Mouse (Mus musculus) kidney, embryonic 14.5 days (tissue): Measurements from ENCODE around the gene Mmp11. TPM values are rescaled to one million over a fixed set of nuclear protein-coding genes. Genes with fewer than 3 reads are reported as not detected.

Experiments
- ATAC-seq: fragments of 200-750 bp; cut with Nextera tagmentation; 2 replicates; pipeline ENCODE4 v1.8.0; 2017; ENCODE audit warnings: moderate number of reproducible peaks, mild to moderate bottlenecking, moderate TSS enrichment, moderate library complexity; ENCODE audit not compliant: low FRiP score, low TSS enrichment
- H3K27ac ChIP-seq: fragments of 300-500 bp; sonication (generic); 2 replicates; pipeline ENCODE4 v1.5.1; 2014; ENCODE audit warnings: low read depth, mild to moderate bottlenecking, low read length, moderate library complexity, mixed read lengths
- H3K27me3 ChIP-seq: fragments of 300-500 bp; sonication (generic); 2 replicates; pipeline ENCODE4 v1.6.1; 2014; ENCODE audit warnings: mild to moderate bottlenecking, low read length; ENCODE audit not compliant: control insufficient read depth, insufficient read depth
- H3K36me3 ChIP-seq: fragments of 300-500 bp; sonication (generic); 2 replicates; pipeline ENCODE4 v1.6.1; 2014; ENCODE audit warnings: low read length, mixed read lengths; ENCODE audit not compliant: control insufficient read depth, insufficient read depth
- H3K4me1 ChIP-seq: fragments of 300-500 bp; sonication (generic); 2 replicates; pipeline ENCODE4 v1.6.1; 2014; ENCODE audit warnings: low read length, mixed read lengths; ENCODE audit not compliant: control insufficient read depth, insufficient read depth
- H3K4me2 ChIP-seq: fragments of 300-500 bp; sonication (generic); replicated peaks from 2 replicates; pipeline ENCODE4 v1.6.1; 2014; ENCODE audit warnings: low read depth, mild to moderate bottlenecking, low read length
- H3K4me3 ChIP-seq: fragments of 300-500 bp; sonication (generic); 2 replicates; pipeline ENCODE4 v1.5.1; 2014; ENCODE audit warnings: mild to moderate bottlenecking, low read length
- H3K9ac ChIP-seq: fragments of 300-500 bp; sonication (generic); 2 replicates; pipeline ENCODE4 v1.6.1; 2014; ENCODE audit warnings: low read depth, mild to moderate bottlenecking, low read length, moderate library complexity
- H3K9me3 ChIP-seq: fragments of 300-500 bp; sonication (generic); 2 replicates; pipeline ENCODE4 v1.6.1; 2016; ENCODE audit warnings: low read length; ENCODE audit not compliant: control insufficient read depth
- WGBS: fragments of 180-500 bp; shearing (Covaris S2); extraction: QIAGEN DNeasy Blood & Tissue Kit; methylation state at CpG from one replicate; pipeline ENCODE4 v1.1.7; 2014; 5-methylcytosine and 5-hydroxymethylcytosine counted together
- polyA plus RNA-seq: library from polyadenylated mRNA; unstranded; fragments of >200 nt; fragmentation: Nextera tagmentation; extraction: Ambion mirVana; gene quantifications from 2 replicates; pipeline ENCODE4 v1.2.1, GENCODE M21; 2014

The Mmp11 gene
- polyA plus RNA-seq, 1 experiment from 2014 or later = 53.9 TPM

DNA sequence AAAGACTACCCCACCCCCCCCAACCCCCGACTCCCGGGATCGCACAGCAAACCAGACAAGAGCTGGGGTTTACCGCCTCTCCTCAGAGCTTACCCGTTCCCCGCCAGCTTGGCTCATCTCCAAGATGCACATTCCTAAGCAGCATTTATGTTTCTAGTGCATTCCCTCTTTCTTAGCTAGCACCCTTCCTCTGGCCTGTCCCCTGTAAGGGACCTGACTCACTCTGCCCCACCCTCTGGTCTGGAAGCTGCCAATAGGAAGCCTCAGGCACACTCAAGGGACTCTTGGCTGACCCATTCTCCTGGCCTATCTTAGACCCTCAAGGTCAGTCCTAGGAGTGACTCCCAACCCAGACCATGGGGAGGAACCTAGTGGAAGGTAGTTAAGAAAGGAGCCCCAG lies 6.0 kb downstream of the Mmp11 start:
- Histone ChIP-seq H3K36me3 (peaks cover 13% of the 10 kb centered on the region; the same call in 1 of the 2 replicates), H3K27me3 (no peaks in the 10 kb centered on the region), H3K9ac (no peak overlapping the region), H3K9me3 (no peaks in the 10 kb centered on the region), H3K4me1 (peaks cover 23% of the 10 kb centered on the region), H3K27ac (no peak overlapping the region), H3K4me2 (peak overlapping the region; percentile 22; the same call in 1 of the 2 replicates), H3K4me3 (no peak overlapping the region)
- no peak; the same call in 1 of the 2 replicates for ATAC-seq
- 35% methylated on average over 6 of the region's 6 CpGs for WGBS

DNA sequence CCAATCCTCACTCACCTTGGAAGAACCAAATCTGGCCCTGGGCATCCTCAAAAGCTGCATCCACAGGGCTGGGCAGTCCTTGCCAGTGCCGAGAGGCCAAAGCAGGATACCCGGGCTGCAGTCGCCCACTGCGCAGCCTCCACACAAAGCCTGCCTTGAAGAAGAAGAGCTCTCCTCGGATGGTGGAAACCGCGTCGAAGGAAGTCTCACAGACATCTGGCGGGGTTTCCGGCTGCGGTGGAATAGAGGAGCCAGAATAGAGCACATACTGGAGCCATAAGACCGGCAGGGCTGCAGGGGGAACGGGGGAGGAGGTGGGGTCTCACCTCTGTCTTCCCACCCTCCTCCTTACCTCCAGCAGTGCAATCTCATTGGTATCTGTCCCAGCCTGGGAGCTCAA lies 9.9 kb downstream of the Mmp11 start:
- H3K36me3 ChIP-seq = peaks cover 31% of the 10 kb centered on the region; the same call in 1 of the 2 replicates
- peaks cover 18% of the 10 kb centered on the region for H3K4me1 ChIP-seq
- no peaks in the 10 kb centered on the region for H3K9me3 ChIP-seq
- H3K9ac ChIP-seq = no peak overlapping the region
- no peak overlapping the region for H3K4me2 ChIP-seq
- no peaks in the 10 kb centered on the region for H3K27me3 ChIP-seq
- 74% methylated on average over 13 of the region's 13 CpGs for WGBS
- no peak overlapping the region for H3K4me3 ChIP-seq
- H3K27ac ChIP-seq = no peak overlapping the region
- no peak for ATAC-seq

DNA sequence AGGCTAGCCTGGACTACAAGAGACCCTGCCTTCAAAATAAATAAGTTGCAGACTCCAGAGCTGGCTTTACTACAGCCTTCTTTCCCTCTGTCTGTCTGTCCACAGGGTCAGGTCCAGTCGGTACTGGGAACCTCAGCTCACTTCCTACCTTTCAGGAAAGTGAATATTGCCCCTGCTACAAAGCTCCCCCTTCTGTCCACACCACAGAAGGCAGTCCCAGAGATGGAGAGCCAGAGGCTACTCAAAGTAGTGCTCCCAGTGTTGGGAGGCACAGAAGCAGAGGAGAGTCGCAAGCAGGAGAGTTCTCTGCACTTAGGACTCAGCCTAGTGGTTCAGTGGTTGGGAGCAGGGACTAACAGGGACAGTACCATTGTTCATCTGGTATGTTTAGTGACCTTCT lies 12.0 kb downstream of the Mmp11 start:
- H3K36me3 ChIP-seq = peaks cover 32% of the 10 kb centered on the region; the same call in 1 of the 2 replicates
- peaks cover 12% of the 10 kb centered on the region for H3K4me1 ChIP-seq
- WGBS = 59% methylated on average over 2 of the region's 2 CpGs
- no peak overlapping the region for H3K4me2 ChIP-seq
- ATAC-seq = no peak
- H3K27me3 ChIP-seq = no peaks in the 10 kb centered on the region
- H3K27ac ChIP-seq = no peak overlapping the region
- no peaks in the 10 kb centered on the region for H3K9me3 ChIP-seq
- no peak overlapping the region for H3K4me3 ChIP-seq
- no peak overlapping the region for H3K9ac ChIP-seq

DNA sequence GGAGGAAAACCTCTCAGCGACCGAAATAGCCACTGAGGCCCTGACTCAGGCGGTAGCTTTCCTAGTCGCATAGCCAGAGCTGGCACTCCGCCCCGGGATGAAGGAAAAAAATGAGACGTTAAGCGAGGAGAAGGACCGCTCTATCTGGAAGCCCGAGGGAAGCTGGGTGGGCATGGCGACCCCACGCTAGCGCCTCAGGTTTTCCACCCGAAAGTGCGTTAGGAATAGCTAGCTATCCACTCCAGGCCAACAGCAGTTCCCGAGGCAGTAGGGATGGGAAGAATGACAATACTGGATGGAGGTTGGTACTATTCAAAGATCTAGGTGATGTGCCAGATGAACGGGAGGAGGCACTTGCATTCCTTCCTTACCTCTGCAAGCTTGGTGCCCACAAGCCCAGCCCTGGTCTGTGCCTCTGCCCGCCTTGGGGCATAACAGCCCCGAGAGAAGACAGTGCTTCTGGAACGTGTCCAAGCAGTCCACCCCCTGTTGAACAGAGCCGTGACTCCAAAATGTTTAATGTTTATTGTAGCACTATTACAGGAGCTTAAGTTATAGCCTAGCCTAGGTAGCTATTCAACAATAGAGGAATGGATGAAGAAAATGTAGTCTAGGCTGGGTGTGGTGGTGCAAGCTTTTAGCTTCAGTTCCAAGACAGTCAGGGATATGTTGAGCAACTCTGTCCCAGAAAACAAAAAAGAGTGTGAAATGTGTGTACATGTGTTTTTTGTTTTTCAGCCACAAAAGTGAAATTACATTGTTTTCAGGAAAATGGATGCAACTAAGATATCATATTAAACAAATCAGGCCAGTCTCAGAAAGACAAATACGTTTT lies 14.4 kb downstream of the Mmp11 start:
- ATAC-seq = peak; percentile 32
- Histone ChIP-seq H3K36me3 (peaks cover 44% of the 10 kb centered on the region; the same call in 1 of the 2 replicates), H3K27me3 (no peaks in the 10 kb centered on the region), H3K4me3 (peak overlapping the region; percentile 95), H3K9ac (peak overlapping the region; percentile 95), H3K4me2 (peak overlapping the region; percentile 68), H3K4me1 (peaks cover 17% of the 10 kb centered on the region), H3K27ac (peak overlapping the region; percentile 97; the same call in 1 of the 2 replicates), H3K9me3 (no peaks in the 10 kb centered on the region)
- 4% methylated on average over 22 of the region's 22 CpGs for WGBS

DNA sequence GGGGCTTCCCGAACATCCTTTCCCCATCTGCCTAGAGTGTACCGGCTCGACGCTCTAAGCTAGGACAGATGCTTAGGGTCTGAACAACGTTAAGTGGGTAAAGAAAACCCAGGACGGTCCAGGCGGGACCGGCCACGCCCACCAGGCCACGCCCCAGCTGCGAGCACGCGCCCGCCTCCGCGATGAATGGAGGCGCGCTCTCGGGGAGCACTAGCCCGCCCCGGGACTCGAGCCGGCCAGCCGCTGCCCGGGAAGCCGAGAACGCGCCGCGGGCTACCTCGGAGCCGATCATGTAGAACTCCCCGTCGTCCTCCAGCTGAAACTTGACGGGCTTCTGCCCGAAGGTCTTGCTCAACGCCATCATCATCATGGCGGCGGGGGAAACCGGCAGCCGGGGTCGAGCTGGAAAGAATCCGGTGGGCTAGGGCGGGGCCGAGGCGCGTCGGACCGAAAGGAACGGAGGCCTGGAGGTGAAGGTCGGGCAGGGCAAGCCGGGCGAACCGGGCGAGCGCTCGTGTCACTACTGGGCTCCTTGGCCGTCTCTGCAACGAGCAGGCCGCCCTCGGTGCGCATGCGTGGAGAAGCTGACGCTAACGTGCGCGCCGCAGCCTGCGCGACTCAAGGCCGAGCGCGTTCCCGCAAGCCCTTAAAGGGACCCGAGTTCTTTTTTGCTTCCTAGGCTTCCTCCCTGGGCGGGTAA lies 15.1 kb downstream of the Mmp11 start, which contains the start of gene Smarcb1:
Gene Smarcb1 (minus strand): TSS at position 592 of the 700 bp plus-strand sequence.
- peak within 1 kb of the TSS; percentile 97 for H3K27ac ChIP-seq
- H3K36me3 ChIP-seq = peaks cover 41% of the 10 kb centered on the region; the same call in 1 of the 2 replicates

DNA sequence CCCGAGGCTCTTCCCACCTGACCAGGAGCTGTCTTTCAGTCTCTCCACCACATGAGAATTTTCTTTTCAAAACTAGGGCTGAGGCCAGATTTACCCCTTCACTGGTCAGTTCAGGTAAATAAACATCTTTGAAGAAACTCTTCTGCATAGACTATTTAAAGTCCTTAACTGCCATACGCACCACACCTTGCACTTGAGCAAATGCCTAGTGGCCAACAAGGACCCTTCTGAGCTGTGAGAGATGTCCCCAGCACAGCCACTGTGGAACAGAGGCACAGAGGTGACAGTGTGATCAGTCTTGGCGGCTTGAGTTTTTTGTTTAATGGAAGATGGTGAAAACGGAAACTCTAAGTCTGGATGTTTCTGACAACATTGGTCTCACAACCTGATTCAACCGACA lies 17.3 kb downstream of the Mmp11 start:
- Histone ChIP-seq H3K4me2 (no peak overlapping the region), H3K27me3 (no peaks in the 10 kb centered on the region), H3K4me1 (peaks cover 17% of the 10 kb centered on the region), H3K9me3 (no peaks in the 10 kb centered on the region), H3K4me3 (no peak overlapping the region), H3K27ac (no peak overlapping the region), H3K9ac (no peak overlapping the region), H3K36me3 (peaks cover 46% of the 10 kb centered on the region)
- 84% methylated on average over 5 of the region's 5 CpGs for WGBS
- no peak for ATAC-seq

More for the DNA sequence above, 15.1 kb downstream of the Mmp11 start, which contains the start of gene Smarcb1:
- H3K9me3 ChIP-seq = no peaks in the 10 kb centered on the region
- H3K4me3 ChIP-seq = peak within 1 kb of the TSS; percentile 95
- H3K9ac ChIP-seq = peak within 1 kb of the TSS; percentile 95
- peak within 1 kb of the TSS; percentile 68 for H3K4me2 ChIP-seq
- H3K4me1 ChIP-seq = peaks cover 17% of the 10 kb centered on the region
- ATAC-seq = peak; percentile 86
- no peaks in the 10 kb centered on the region for H3K27me3 ChIP-seq
- under 1% methylated on average over 76 of the region's 76 CpGs for WGBS

DNA sequence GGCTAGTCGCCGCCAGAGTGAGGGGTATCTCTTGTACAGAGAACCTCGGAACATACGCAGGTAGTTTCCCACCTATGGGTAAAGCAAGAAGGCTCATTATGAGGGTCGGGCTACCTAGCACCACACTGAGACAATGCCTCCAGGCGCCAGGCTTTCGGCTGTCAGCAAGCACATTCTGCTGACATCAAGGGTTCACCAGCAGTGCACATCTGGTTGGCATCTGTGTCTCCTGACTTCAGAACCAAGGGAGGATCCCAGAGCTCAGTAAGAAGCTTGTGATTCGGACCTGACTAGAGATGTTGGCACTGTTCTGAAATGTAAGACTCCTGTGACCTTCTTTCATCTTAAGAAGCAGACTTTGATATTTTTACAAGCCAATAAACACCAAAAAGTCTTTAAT lies 19.5 kb downstream of the Mmp11 start:
- Histone ChIP-seq H3K27me3 (no peaks in the 10 kb centered on the region), H3K4me3 (no peak overlapping the region), H3K9me3 (no peaks in the 10 kb centered on the region), H3K9ac (no peak overlapping the region), H3K4me2 (no peak overlapping the region), H3K27ac (no peak overlapping the region), H3K4me1 (peaks cover 11% of the 10 kb centered on the region), H3K36me3 (peaks cover 46% of the 10 kb centered on the region)
- 89% methylated on average over 8 of the region's 8 CpGs for WGBS
- no peak for ATAC-seq

DNA sequence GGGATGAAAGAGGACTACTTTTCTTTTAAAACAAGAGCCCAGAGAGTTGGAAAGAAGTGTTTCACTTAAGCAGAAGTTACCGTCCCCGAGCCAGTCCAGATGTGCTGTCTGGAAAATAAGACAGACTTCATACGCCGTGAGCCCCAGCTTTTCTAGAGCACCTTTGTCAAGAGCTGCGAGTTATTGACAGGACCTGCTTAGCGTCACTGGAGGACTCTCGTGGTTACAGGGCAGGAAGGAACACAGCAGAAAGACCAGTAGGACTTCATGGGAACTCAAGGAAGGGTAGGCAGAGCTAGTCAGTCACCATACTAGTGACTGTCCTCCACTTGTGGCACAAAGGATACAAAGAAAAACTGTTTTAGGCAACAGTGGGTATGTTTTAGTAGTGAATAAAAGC lies 20.7 kb downstream of the Mmp11 start:
- H3K27me3 ChIP-seq = no peaks in the 10 kb centered on the region
- H3K4me1 ChIP-seq = peaks cover 11% of the 10 kb centered on the region
- H3K27ac ChIP-seq = no peak overlapping the region
- H3K4me3 ChIP-seq = no peak overlapping the region
- H3K36me3 ChIP-seq = peaks cover 58% of the 10 kb centered on the region
- no peaks in the 10 kb centered on the region for H3K9me3 ChIP-seq
- WGBS = 92% methylated on average over 7 of the region's 7 CpGs
- H3K9ac ChIP-seq = no peak overlapping the region
- H3K4me2 ChIP-seq = no peak overlapping the region
- no peak for ATAC-seq
